Mouse (Mus musculus) mouse embryonic stem cell (cell line): ENCODE measurements around the gene Gm10647.
"Not testable (repeated sequence)": the region's sequence is repeated elsewhere in the genome, so short reads cannot be mapped to it uniquely, and the experiment has no call there.

Experiments
- in situ Hi-C, 2 experiments: fragments of 300-500 bp; cut with MboI; formaldehyde crosslinking; loops; 1 replicate in 1 of 2; 3 replicates in 1 of 2; pipeline ENCODE4 v1.14.3; 2019 to 2020; ENCODE audit warnings: low sequenced_read_pairs in 2 of 2, low pct_unique_long_range_greater_than_20kb in 1 of 2, mixed read lengths in 1 of 2; ENCODE audit not compliant: unreplicated experiment in 1 of 2

The Gm10647 gene

GRCm38 (mm10) chr9:66796739-66797138 is at the start of gene Gm10647:
TSS of gene Gm10647 (plus strand) at chr9:66797039.
- in situ Hi-C loops = no loop called here

- in situ Hi-C loops = no loop called here
Observed at GRCm38 (mm10) chr9:66748390-66748789, 48.4 kb upstream of the Gm10647 start.

GRCm38 (mm10) chr9:66752849-66753248 is 44.0 kb upstream of the Gm10647 start:
- in situ Hi-C loops = no loop called here

- in situ Hi-C loops = no loop called here
Observed at GRCm38 (mm10) chr9:66760991-66761390, 35.8 kb upstream of the Gm10647 start.

- in situ Hi-C loops = no loop called here
Observed at GRCm38 (mm10) chr9:66768721-66769120, 28.1 kb upstream of the Gm10647 start.

GRCm38 (mm10) chr9:66769275-66769674 is 27.6 kb upstream of the Gm10647 start:
- in situ Hi-C loops = no loop called here

- in situ Hi-C loops = no loop called here
Observed at GRCm38 (mm10) chr9:66770701-66771100, 26.1 kb upstream of the Gm10647 start.

GRCm38 (mm10) chr9:66784552-66784951 is 12.3 kb upstream of the Gm10647 start:
- in situ Hi-C loops = not testable (repeated sequence)

- in situ Hi-C loops = no loop called here
Observed at GRCm38 (mm10) chr9:66787821-66788220, 9.0 kb upstream of the Gm10647 start.

GRCm38 (mm10) chr9:66794629-66795463 is 2.0 kb upstream of the Gm10647 start:
- in situ Hi-C loops = no loop called here

GRCm38 (mm10) chr9:66795464-66796324 is 1.1 kb upstream of the Gm10647 start, which contains the start of gene Aph1b:
TSS of gene Aph1b (minus strand) at chr9:66795490.
- in situ Hi-C loops = no loop called here

- in situ Hi-C loops = no loop called here
Observed at GRCm38 (mm10) chr9:66801947-66802346, 5.1 kb downstream of the Gm10647 start.

- in situ Hi-C loops = not testable (repeated sequence)
Observed at GRCm38 (mm10) chr9:66805951-66806350, 9.1 kb downstream of the Gm10647 start.

GRCm38 (mm10) chr9:66813392-66813791 is 16.6 kb downstream of the Gm10647 start:
- in situ Hi-C loops = no loop called here

GRCm38 (mm10) chr9:66820996-66821395 is 24.2 kb downstream of the Gm10647 start:
- in situ Hi-C loops = loop anchor here in 1 of 2 experiments (10.0 kb wide), 1 partner anchor 176 kb away; no protein-coding TSS in a partner anchor

- in situ Hi-C loops = loop anchor here in 1 of 2 experiments (10.0 kb wide), 1 partner anchor 177 kb away; no protein-coding TSS in a partner anchor
Observed at GRCm38 (mm10) chr9:66822255-66822654, 25.4 kb downstream of the Gm10647 start.

- in situ Hi-C loops = loop anchor here in 1 of 2 experiments (10.0 kb wide), 1 partner anchor 181 kb away; no protein-coding TSS in a partner anchor
Observed at GRCm38 (mm10) chr9:66825990-66826389, 29.2 kb downstream of the Gm10647 start.

- in situ Hi-C loops = no loop called here
Observed at GRCm38 (mm10) chr9:66832366-66832908, 35.6 kb downstream of the Gm10647 start.

- in situ Hi-C loops = no loop called here
Observed at GRCm38 (mm10) chr9:66833851-66834250, 37.0 kb downstream of the Gm10647 start.
